Mouse (Mus musculus) layer of hippocampus, adult 2 months (tissue): ENCODE results near the gene Sdhb. TPM values are rescaled to one million over a fixed set of nuclear protein-coding genes. Genes with fewer than 3 reads are reported as not detected.
A peak's percentile ranks its signal among the peaks of the same experiment; 100 is the strongest.

Experiments
- DNase-seq, 2 experiments: peaks; one replicate each; pipeline ENCODE4 v3.0.0; 2022; ENCODE audit warnings: low spot score in 2 of 2
- H3K27ac ChIP-seq: fragments of 200-600 bp; 2 replicates; pipeline ENCODE4 v1.8.1; 2022
- H3K4me3 ChIP-seq: fragments of 200-600 bp; 2 replicates; pipeline ENCODE4 v1.8.1; 2022; ENCODE audit warnings: mild to moderate bottlenecking
- CTCF ChIP-seq: fragments of 200-600 bp; conservative IDR thresholded peaks from 2 replicates; pipeline ENCODE4 v1.8.1; 2022; ENCODE audit warnings: antibody characterized with exemption, mild to moderate bottlenecking, moderate library complexity
- total RNA-seq, 2 experiments: library from RNA; stranded (reverse); gene quantifications; 2 replicates each; pipeline ENCODE4 v1.2.3; 2021

Sdhb gene
- total RNA-seq, 2 experiments from 2014 or later: 170 to 183 TPM

DNA sequence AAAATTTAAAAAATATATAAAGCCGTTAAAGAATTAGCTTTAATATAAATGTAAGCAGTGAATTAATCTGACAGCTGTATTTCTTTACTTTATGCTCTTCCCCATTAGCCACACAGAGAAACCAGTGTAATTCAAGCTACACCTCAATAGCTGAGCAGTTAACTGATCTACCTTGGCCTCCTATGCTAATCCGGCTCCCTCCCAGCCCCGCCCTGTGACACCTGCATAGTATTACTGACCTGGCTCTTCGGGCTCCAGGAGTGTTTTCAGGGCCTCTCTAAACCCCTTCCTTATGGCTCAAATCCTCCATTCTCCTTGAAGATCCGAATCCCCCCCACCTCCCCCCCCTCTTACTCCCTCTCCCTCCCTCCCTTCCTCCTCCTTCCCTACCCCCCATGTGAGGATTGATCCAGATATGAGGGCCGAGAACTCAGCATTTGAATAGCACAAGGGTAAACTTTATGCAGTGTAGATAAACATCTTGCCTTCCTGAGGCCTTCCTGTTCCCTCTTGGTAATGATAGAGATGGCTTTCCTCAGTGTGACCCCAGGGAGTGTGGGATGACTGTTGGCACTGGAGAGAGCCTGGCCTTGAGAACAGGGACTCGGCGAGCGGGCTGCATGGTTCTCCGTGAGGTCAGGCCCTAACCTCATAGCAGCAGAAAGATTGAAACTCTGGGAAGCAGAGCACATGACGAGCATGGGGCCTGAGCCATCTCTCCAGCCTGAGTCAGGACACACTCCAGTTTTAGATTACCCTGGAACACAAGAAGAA is 6.6 kb downstream of the Sdhb start:
- Histone ChIP-seq H3K27ac (no peak overlapping the region), H3K4me3 (no peak overlapping the region)
- TF ChIP-seq CTCF: no peak
- no peak for DNase-seq

DNA sequence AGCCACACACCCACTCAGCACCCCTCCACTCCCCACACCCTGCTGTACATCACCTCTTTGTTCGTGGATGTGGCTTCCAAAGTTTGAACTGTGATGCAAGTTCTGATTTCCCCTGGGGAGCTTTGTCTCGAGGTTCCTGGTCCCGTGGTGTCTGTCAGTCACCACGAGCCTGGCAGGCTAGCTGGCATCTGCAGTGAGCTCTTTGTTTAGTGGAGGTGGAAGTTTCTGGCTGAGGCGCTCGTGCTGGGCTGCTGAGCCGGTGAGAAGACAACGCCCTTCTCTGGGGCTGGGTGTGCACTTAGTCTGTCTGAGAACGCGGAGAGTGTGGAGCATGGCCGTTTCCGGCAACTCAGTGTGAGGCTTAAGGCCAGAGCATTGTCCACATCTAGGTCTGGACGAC is 10.7 kb downstream of the Sdhb start:
- Histone ChIP-seq H3K4me3 (no peak overlapping the region), H3K27ac (peak overlapping the region; percentile 10; the same call in 1 of the 2 replicates)
- TF ChIP-seq CTCF: no peak
- no peak for DNase-seq

DNA sequence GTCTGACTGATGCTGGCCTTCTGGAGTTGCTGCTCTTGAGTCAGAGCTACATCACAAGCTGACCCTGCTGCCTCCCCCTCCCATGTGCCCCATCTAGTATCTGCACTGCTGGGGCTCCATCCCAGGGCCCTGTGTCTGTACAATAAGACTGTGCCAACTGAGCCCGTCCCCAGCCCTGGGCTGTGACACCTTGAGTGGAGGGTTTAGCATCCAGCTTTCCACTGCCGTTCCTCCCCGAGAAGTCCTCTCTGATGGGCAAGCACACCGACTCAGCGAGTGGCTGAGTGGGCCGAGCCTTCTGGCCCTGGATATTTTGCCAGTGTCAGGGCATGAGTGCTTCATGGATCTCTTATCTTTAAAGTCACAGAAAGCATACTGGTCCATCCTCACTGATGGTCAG is 13.4 kb downstream of the Sdhb start:
- no peak for DNase-seq
- TF ChIP-seq CTCF: no peak
- Histone ChIP-seq H3K27ac (no peak overlapping the region), H3K4me3 (no peak overlapping the region)

DNA sequence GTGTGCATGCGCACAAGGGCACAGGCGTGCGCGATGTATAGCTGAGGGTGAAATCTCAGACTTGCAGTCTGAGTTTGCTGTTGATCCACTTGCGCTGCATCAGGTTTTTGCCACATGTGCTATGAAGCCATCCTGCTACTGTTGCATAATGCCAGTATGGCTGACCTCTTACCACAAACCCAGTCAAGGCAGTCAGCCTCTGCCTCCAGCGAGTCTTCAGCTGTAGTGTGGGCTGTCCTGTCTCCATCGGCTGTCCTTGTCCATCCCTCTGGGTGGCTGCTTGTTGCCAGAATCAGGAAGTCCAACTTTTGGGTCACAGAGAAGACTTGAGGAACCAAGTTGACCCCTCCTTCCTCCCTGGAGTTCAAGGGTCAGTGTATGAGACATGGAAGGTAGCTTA is 14.4 kb downstream of the Sdhb start:
- no peak for DNase-seq
- no peak overlapping the region for H3K27ac ChIP-seq
- H3K4me3 ChIP-seq: no peak overlapping the region
- TF ChIP-seq CTCF: no peak

DNA sequence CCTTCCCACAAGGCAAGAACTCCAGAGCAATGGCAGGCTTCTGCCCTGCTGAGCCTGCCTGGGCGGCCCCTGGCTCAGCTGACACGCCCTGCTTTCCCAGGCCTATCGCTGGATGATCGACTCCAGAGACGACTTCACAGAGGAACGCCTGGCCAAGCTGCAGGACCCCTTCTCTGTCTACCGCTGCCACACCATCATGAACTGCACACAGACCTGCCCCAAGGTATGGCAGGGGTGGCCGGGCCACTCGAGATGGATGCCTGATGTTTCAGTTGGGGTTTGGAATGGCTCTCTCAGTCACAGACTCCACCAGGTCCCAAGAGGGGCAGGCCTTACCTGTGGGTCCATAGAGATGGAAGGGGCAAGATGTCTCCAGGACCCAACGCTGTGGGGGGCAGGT is 16.3 kb downstream of the Sdhb start:
- H3K27ac ChIP-seq: no peak overlapping the region
- no peak for DNase-seq
- TF ChIP-seq CTCF: no peak
- H3K4me3 ChIP-seq: no peak overlapping the region

DNA sequence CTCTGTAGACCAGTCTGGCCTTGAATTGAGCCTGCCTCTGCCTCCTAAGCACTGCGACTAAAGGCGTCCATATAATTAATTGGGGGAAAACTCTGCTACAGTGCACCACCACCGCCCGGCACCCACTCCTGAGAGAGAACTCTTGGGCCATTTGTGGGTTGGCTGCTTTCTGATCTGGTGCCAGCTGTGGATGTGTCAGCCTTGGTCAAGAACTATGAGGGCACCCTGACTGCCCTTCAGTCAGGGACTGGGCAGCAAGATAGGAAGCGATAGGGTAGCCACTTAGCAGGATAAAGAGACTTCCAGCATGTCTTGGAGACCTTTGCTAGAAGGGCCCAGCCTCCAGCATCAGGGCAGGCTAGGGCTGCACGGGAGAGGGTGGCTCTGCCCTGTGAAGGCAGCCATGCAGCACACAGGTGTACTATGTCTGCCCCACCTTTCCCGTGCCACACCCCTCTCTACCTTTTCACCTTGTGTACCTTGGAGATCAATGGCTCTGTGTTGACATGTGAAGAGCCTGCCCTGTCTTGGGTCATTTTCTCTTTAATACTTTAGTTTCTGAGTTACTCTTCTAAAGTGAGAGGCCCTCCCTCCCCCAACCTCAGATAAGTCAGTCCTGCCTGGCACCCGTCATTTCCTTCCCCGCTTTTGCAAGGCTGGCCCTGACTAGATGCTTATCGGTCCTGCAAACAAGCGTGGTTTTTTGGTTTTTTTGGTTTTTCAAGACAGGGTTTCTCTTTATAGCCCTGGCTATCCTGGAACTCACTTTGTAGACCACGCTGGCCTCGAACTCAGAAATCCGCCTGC is 17.1 kb downstream of the Sdhb start:
- no peak overlapping the region for H3K4me3 ChIP-seq
- no peak overlapping the region for H3K27ac ChIP-seq
- TF ChIP-seq CTCF: no peak
- no peak for DNase-seq

DNA sequence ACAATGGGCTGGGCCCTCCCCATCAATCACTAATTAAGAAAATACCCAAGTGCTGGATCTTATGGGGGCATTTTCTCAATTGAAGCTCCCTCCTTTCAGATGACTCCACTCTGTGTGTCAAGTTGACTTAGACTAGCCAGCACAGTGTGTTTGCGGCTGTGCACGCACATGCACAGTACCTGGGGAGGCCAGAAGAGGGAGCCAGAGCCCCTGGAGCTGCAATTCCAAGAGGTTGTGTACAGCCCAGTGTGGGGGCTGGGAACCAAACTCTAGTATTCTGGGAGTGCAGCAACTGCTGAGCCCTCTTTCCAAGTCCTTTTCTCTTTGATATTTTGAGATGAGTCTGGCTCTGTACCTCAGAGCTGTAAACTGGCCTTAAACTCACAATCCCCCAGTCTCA is 20.6 kb downstream of the Sdhb start:
- DNase-seq: no peak
- Histone ChIP-seq H3K27ac (no peak overlapping the region), H3K4me3 (no peak overlapping the region)
- peak; percentile 73 for TF ChIP-seq CTCF

DNA sequence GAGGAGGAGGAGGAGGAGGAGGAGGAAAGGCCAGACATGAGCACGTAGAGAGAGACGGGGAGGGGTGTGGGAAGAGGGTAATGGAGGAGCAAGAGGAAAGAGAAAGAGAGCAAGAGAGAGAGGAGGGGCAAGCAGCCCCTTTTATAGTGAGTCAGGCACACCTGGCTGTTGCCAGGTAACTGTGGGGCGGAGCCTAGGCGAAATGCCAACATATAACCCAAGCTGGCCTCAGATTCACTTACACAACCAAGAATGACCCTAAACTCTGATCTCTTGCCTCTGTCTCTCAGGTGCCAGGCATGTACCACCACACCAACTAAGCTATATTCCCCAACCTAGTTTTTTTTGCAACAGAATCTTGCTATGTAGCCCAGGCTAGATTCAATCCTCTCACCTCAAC is 21.8 kb downstream of the Sdhb start:
- Histone ChIP-seq H3K4me3 (no peak overlapping the region), H3K27ac (no peak overlapping the region)
- no peak for TF ChIP-seq CTCF
- no peak for DNase-seq

DNA sequence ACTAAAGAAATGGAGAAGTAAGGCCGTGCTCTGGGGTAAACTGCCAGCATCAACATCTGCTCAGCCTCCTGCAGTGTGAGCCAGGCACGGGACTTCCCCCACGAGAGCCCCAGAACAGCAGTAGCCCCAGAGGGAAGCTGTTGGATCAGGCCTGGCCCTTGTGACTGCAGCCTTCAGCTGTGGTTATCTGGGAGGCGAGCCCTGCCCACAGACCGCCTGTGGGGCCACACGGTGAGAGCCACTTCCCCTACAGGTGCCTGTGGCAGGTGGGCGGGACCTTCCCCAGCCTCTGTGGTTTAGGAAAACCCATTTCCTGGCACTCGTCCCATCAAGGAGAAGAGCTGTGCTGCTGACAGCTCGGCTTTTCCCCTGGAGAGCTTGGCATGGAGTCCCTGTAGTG is 22.4 kb downstream of the Sdhb start:
- TF ChIP-seq CTCF: no peak
- DNase-seq: no peak
- H3K4me3 ChIP-seq: no peak overlapping the region
- H3K27ac ChIP-seq: no peak overlapping the region

DNA sequence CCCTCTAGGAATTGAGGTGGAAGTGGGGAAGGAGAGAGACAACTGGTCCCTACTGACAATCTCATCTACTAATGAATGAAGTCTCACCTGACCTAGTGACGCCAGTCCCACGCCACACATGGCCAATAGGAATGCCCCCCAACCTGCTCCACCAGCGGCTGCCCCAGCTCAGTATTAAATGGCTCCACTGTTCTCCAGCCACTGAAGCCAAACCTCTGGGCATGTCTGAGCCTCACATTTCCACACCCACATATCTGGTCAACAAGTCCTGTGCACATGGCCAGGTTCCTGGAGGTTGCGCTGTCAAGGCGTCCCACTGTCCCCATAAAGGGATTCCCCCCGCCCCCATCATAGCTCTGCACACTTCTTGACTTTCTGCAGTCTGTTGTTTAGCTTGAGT is 23.5 kb downstream of the Sdhb start:
- Histone ChIP-seq H3K4me3 (no peak overlapping the region), H3K27ac (no peak overlapping the region)
- TF ChIP-seq CTCF: no peak
- DNase-seq: no peak

DNA sequence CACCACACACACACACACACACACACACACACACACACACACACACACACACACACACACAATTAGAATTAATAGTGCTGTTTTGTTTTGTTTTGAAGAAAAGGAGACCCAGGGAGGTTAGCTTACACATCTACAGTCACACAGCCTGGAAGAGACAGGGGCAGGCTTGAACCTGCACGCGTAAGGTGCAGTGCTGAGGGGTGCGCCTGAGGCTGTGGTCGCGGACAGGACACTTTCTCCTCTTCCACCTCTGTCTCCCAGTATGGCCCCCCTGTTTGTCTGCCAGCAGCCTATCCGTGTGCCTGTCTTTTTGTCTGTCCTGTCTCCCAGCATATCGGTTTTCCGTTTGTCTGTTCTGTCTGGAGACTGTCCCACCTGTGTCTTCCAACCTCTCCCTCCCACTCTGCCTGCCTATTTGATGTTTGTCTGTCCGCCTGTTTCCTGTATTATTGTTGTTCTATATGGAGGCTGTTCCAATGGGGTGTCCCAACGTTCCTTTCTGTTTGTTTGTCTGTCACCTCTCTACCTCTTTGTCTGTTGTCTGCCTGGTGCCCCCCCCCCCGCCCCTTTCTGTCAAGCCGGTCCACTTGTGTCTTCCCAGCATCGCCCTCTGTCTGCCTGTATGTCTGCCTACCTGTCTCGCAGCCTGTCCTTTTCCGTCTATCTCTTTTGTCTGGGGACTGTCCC is 25.2 kb downstream of the Sdhb start:
- H3K27ac ChIP-seq: peak overlapping the region; percentile 95
- peak overlapping the region; percentile 94 for H3K4me3 ChIP-seq
- DNase-seq: no peak
- no peak for TF ChIP-seq CTCF

DNA sequence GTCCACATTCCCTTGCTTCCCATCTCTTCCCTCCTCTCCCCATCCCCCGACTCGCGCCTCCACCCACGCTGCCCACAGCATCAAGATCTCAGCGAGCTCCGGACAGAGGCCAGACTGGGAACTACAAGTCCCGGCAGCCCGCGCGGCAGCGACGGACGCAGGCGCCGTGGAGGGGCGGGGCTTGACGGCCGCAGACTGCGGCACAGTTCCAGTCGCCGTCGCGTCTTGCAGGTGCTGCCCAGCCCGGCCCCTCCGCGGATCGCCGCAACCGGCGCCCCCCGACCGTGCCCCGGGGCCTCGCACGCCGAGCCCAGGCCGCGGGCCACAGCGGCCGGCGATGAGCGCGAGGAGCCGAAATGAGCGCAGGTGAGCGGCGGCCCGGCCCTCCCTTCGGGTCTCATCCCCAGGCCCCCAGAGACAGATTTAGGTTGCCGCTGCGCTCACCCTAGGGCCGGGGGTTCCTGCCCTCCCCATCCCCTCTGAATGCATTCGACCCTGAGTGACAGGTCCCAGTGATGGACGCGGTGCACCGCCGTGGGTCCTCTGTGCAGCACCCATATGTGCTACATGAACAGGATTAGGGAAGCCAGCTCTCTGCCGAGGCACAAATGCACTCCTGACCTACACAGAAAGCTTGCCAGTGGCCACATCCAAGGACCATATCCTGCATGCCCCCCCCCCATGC is 25.9 kb downstream of the Sdhb start, which contains the start of gene Atp13a2:
TSS of gene Atp13a2 (plus strand) at position 163 of the 685 bp plus-strand sequence.
- Histone ChIP-seq H3K27ac (peak within 1 kb of the TSS; percentile 95), H3K4me3 (peak within 1 kb of the TSS; percentile 94)
- TF ChIP-seq CTCF: peak; percentile 66
- DNase-seq: peak; percentile 89 to 93
